Mouse (Mus musculus): Measurements from ENCODE around the gene Marveld2. TPM values are rescaled to one million over a fixed set of nuclear protein-coding genes. Genes with fewer than 3 reads are reported as not detected.
A peak's percentile ranks its signal among the peaks of the same experiment; 100 is the strongest.

Marveld2 gene
- polyA plus RNA-seq, 1 experiment from 2014 or later, result 12.0 TPM

DNA sequence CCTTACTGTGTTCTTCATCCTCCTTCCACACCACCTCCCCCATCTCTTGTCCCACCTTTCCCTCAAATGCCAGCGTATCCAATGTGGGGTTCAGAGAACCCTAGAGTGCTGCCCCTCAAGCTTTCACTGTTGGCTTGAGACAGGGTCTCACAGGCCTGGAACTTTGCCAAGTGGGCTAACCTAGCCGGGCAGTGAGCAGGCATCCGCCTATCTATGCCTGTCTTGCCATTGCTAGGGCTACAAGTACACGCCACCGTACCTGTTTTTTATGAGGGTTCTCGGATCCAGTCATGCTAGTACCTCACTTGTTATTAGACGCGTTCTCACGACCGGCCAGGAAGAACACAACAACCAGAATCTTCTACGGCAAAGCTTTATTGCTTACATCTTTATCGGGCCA, 28.1 kb downstream of the Marveld2 start:
- no peak for ATAC-seq (ENCODE audit: low read depth)
- no peak overlapping the region for H3K4me2 ChIP-seq (ENCODE audit: low read depth, low read length)
- no peaks in the 10 kb centered on the region for H3K27me3 ChIP-seq (ENCODE audit: control insufficient read depth, insufficient read depth, low read depth, low read length)
- H3K9me3 ChIP-seq (ENCODE audit: control insufficient read depth, low read length), result no peaks in the 10 kb centered on the region
- H3K4me3 ChIP-seq (ENCODE audit: low read length), result no peak overlapping the region
- H3K4me1 ChIP-seq (replicated peaks; ENCODE audit: control insufficient read depth, insufficient read depth, low read length), result no peaks in the 10 kb centered on the region
- 80% methylated on average over 11 of the region's 12 CpGs for WGBS
- H3K9ac ChIP-seq (ENCODE audit: low read length), result no peak overlapping the region
- no peaks in the 10 kb centered on the region for H3K36me3 ChIP-seq (ENCODE audit: control insufficient read depth, insufficient read depth, low read length)
- no peak overlapping the region for H3K27ac ChIP-seq (ENCODE audit: low read length)

DNA sequence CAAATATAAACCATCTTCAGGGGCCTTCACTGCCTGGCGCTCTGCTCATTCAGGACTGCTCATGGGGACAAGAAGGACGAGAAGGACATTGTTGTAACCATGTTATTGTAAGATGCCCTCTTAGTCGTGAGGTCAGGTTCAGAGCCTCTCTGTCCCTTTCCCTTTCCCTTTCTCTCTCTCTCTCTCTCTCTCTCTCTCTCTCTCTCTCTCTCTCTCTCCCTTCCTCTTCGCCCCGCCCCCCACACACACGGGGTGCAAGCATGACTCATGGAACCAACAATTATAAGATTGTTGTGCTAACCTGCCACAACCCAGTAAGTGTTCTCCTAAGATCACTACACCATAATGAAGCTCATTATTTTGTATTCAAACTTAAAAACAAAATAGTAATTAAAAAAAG, 34.6 kb downstream of the Marveld2 start:
- WGBS, result 31% methylated on average over 6 of the region's 6 CpGs
- Histone ChIP-seq H3K27ac (ENCODE audit: low read length) (no peak overlapping the region), H3K4me2 (ENCODE audit: low read depth, low read length) (no peak overlapping the region), H3K4me3 (ENCODE audit: low read length) (no peak overlapping the region), H3K36me3 (ENCODE audit: control insufficient read depth, insufficient read depth, low read length) (no peaks in the 10 kb centered on the region), H3K9me3 (ENCODE audit: control insufficient read depth, low read length) (no peaks in the 10 kb centered on the region), H3K4me1 (replicated peaks; ENCODE audit: control insufficient read depth, insufficient read depth, low read length) (peaks cover 3% of the 10 kb centered on the region; the same call in 1 of the 2 replicates), H3K9ac (ENCODE audit: low read length) (no peak overlapping the region), H3K27me3 (ENCODE audit: control insufficient read depth, insufficient read depth, low read depth, low read length) (no peaks in the 10 kb centered on the region)
- no peak for ATAC-seq (ENCODE audit: low read depth)

DNA sequence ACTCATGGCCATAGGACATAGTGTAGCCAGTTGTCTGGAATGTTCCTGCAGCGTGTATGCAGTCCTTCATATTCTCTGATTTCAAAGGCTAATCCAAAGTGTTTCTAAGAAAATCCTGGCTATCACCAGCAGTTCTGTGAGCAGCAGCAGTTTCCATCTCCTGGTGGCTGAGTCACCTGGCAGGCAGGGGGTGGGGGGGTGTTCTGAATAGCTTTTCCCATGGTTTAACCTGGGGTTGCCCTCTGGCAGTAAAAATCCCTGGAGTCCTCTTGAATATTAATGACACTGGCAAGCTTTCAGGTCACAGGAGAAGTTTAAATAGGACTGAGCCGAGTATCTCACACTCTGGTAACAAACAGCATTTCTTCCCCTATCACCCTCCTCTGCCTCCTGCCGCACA, 35.1 kb downstream of the Marveld2 start:
- no peak for ATAC-seq (ENCODE audit: low read depth)
- no peak overlapping the region for H3K9ac ChIP-seq (ENCODE audit: low read length)
- WGBS, result 14% methylated on average over 3 of the region's 3 CpGs
- no peaks in the 10 kb centered on the region for H3K27me3 ChIP-seq (ENCODE audit: control insufficient read depth, insufficient read depth, low read depth, low read length)
- H3K9me3 ChIP-seq (ENCODE audit: control insufficient read depth, low read length), result no peaks in the 10 kb centered on the region
- no peak overlapping the region for H3K4me3 ChIP-seq (ENCODE audit: low read length)
- no peak overlapping the region for H3K27ac ChIP-seq (ENCODE audit: low read length)
- peaks cover 3% of the 10 kb centered on the region; the same call in 1 of the 2 replicates for H3K4me1 ChIP-seq (replicated peaks; ENCODE audit: control insufficient read depth, insufficient read depth, low read length)
- H3K36me3 ChIP-seq (ENCODE audit: control insufficient read depth, insufficient read depth, low read length), result no peaks in the 10 kb centered on the region
- no peak overlapping the region for H3K4me2 ChIP-seq (ENCODE audit: low read depth, low read length)

DNA sequence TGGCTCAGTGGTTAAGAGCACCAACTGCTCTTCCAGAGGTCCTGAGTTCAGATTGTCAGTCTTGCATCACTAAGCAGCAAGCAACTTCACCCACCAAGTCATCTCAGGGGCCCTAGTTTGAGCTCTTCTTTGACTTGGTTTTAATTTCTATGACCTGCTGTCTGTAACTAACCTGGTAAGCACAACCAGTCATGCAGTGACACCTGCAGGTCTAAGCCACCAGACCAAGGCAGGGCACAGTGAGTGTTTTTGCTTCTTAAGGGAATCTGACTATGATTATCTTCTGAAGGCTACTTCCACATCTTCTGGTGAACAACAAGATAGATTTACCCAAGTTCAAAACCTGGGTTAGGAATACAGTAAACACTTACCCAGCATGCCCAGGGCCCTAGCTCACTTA, 36.8 kb downstream of the Marveld2 start:
- Histone ChIP-seq H3K9me3 (ENCODE audit: control insufficient read depth, low read length) (no peaks in the 10 kb centered on the region), H3K9ac (ENCODE audit: low read length) (no peak overlapping the region), H3K4me3 (ENCODE audit: low read length) (no peak overlapping the region), H3K4me2 (ENCODE audit: low read depth, low read length) (no peak overlapping the region), H3K27ac (ENCODE audit: low read length) (no peak overlapping the region), H3K4me1 (replicated peaks; ENCODE audit: control insufficient read depth, insufficient read depth, low read length) (peaks cover 3% of the 10 kb centered on the region; the same call in 1 of the 2 replicates), H3K36me3 (ENCODE audit: control insufficient read depth, insufficient read depth, low read length) (no peaks in the 10 kb centered on the region), H3K27me3 (ENCODE audit: control insufficient read depth, insufficient read depth, low read depth, low read length) (no peaks in the 10 kb centered on the region)
- no peak for ATAC-seq (ENCODE audit: low read depth)

GRCm38 (mm10) chr13:100579220-100579619, 37.6 kb downstream of the Marveld2 start:
- no peaks in the 10 kb centered on the region for H3K36me3 ChIP-seq (ENCODE audit: control insufficient read depth, insufficient read depth, low read length)
- 45% methylated on average over 3 of the region's 3 CpGs for WGBS
- no peak for ATAC-seq (ENCODE audit: low read depth)
- H3K9ac ChIP-seq (ENCODE audit: low read length), result no peak overlapping the region
- peaks cover 3% of the 10 kb centered on the region; the same call in 1 of the 2 replicates for H3K4me1 ChIP-seq (replicated peaks; ENCODE audit: control insufficient read depth, insufficient read depth, low read length)
- H3K27ac ChIP-seq (ENCODE audit: low read length), result no peak overlapping the region
- no peak overlapping the region for H3K4me3 ChIP-seq (ENCODE audit: low read length)
- no peak overlapping the region for H3K4me2 ChIP-seq (ENCODE audit: low read depth, low read length)
- no peaks in the 10 kb centered on the region for H3K9me3 ChIP-seq (ENCODE audit: control insufficient read depth, low read length)
- H3K27me3 ChIP-seq (ENCODE audit: control insufficient read depth, insufficient read depth, low read depth, low read length), result no peaks in the 10 kb centered on the region

DNA sequence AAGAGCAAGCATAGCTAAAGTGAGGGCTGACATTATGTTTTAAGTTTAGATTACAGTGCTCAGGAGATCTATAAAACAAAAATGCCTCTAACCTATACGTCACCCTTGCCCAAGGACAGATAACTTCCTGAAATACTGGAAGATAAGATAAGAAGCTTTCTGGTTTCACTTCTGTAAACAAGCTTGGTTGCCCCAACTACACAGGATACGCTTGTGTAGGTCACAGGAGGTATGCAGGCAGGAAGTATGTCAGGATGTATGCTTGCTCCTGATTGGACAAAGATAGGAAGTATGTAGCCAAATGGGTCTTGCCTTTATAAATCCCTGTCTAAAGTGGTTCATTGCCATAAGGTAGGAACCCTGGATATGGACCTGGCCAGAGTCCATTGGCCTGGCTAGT, 40.8 kb downstream of the Marveld2 start:
- Histone ChIP-seq H3K4me2 (ENCODE audit: low read depth, low read length) (no peak overlapping the region), H3K9me3 (ENCODE audit: control insufficient read depth, low read length) (no peaks in the 10 kb centered on the region), H3K9ac (ENCODE audit: low read length) (no peak overlapping the region), H3K27ac (ENCODE audit: low read length) (no peak overlapping the region), H3K4me3 (ENCODE audit: low read length) (no peak overlapping the region), H3K36me3 (ENCODE audit: control insufficient read depth, insufficient read depth, low read length) (no peaks in the 10 kb centered on the region), H3K27me3 (ENCODE audit: control insufficient read depth, insufficient read depth, low read depth, low read length) (no peaks in the 10 kb centered on the region), H3K4me1 (replicated peaks; ENCODE audit: control insufficient read depth, insufficient read depth, low read length) (no peaks in the 10 kb centered on the region)
- 30% methylated on average over 2 of the region's 2 CpGs for WGBS
- peak; percentile 74; the same call in 1 of the 2 replicates for ATAC-seq (ENCODE audit: low read depth)

GRCm38 (mm10) chr13:100570713-100571112, 46.1 kb downstream of the Marveld2 start:
- H3K27ac ChIP-seq (ENCODE audit: low read length), result no peak overlapping the region
- 53% methylated on average over 2 of the region's 2 CpGs for WGBS
- no peak for ATAC-seq (ENCODE audit: low read depth)
- H3K4me2 ChIP-seq (ENCODE audit: low read depth, low read length), result no peak overlapping the region
- H3K36me3 ChIP-seq (ENCODE audit: control insufficient read depth, insufficient read depth, low read length), result no peaks in the 10 kb centered on the region
- no peak overlapping the region for H3K4me3 ChIP-seq (ENCODE audit: low read length)
- no peaks in the 10 kb centered on the region for H3K27me3 ChIP-seq (ENCODE audit: control insufficient read depth, insufficient read depth, low read depth, low read length)
- H3K4me1 ChIP-seq (replicated peaks; ENCODE audit: control insufficient read depth, insufficient read depth, low read length), result no peaks in the 10 kb centered on the region
- H3K9me3 ChIP-seq (ENCODE audit: control insufficient read depth, low read length), result no peaks in the 10 kb centered on the region
- no peak overlapping the region for H3K9ac ChIP-seq (ENCODE audit: low read length)

- H3K27ac ChIP-seq (ENCODE audit: low read length), result no peak overlapping the region
- 97% methylated on average over 1 of the region's 1 CpGs for WGBS
- no peak overlapping the region for H3K4me2 ChIP-seq (ENCODE audit: low read depth, low read length)
- H3K36me3 ChIP-seq (ENCODE audit: control insufficient read depth, insufficient read depth, low read length), result no peaks in the 10 kb centered on the region
- no peaks in the 10 kb centered on the region for H3K4me1 ChIP-seq (replicated peaks; ENCODE audit: control insufficient read depth, insufficient read depth, low read length)
- ATAC-seq (ENCODE audit: low read depth), result no peak
- H3K9ac ChIP-seq (ENCODE audit: low read length), result no peak overlapping the region
- no peak overlapping the region for H3K4me3 ChIP-seq (ENCODE audit: low read length)
- no peaks in the 10 kb centered on the region for H3K9me3 ChIP-seq (ENCODE audit: control insufficient read depth, low read length)
- no peaks in the 10 kb centered on the region for H3K27me3 ChIP-seq (ENCODE audit: control insufficient read depth, insufficient read depth, low read depth, low read length)
These were observed 48.4 kb downstream of the Marveld2 start for GRCm38 (mm10) chr13:100568359-100568758.

DNA sequence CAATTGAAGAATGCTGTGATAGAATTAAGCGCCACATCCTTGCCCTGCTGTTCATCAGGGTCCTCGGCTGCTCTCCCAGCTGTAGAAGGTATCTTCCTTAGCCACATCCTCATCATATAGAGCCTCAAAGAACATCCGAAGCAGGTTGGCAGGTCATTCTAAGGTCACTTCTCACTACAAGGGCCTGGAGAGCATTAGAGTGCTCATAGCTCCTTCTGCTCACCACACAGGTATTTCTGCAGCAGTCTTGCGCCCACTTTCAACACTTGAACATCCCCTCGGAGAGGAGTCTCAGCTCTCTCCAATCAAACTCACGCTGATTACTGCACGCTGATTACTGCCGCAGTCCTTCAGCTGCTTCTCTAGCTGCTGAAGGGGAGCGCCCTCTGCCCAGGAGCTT, 57.3 kb downstream of the Marveld2 start:
- Histone ChIP-seq H3K9me3 (ENCODE audit: control insufficient read depth, low read length) (no peaks in the 10 kb centered on the region), H3K27ac (ENCODE audit: low read length) (no peak overlapping the region), H3K4me2 (ENCODE audit: low read depth, low read length) (no peak overlapping the region), H3K27me3 (ENCODE audit: control insufficient read depth, insufficient read depth, low read depth, low read length) (no peaks in the 10 kb centered on the region), H3K36me3 (ENCODE audit: control insufficient read depth, insufficient read depth, low read length) (no peaks in the 10 kb centered on the region), H3K9ac (ENCODE audit: low read length) (no peak overlapping the region), H3K4me3 (ENCODE audit: low read length) (no peak overlapping the region), H3K4me1 (replicated peaks; ENCODE audit: control insufficient read depth, insufficient read depth, low read length) (no peaks in the 10 kb centered on the region)
- ATAC-seq (ENCODE audit: low read depth), result no peak
- 57% methylated on average over 9 of the region's 9 CpGs for WGBS

- Histone ChIP-seq H3K9me3 (ENCODE audit: control insufficient read depth, low read length) (no peaks in the 10 kb centered on the region), H3K27me3 (ENCODE audit: control insufficient read depth, insufficient read depth, low read depth, low read length) (peaks cover 8% of the 10 kb centered on the region), H3K4me2 (ENCODE audit: low read depth, low read length) (no peak overlapping the region), H3K36me3 (ENCODE audit: control insufficient read depth, insufficient read depth, low read length) (no peaks in the 10 kb centered on the region), H3K27ac (ENCODE audit: low read length) (no peak overlapping the region), H3K4me1 (replicated peaks; ENCODE audit: control insufficient read depth, insufficient read depth, low read length) (no peaks in the 10 kb centered on the region; the same call in 1 of the 2 replicates), H3K4me3 (ENCODE audit: low read length) (no peak overlapping the region), H3K9ac (ENCODE audit: low read length) (no peak overlapping the region)
- ATAC-seq (ENCODE audit: low read depth), result no peak
- WGBS, result 48% methylated on average over 4 of the region's 4 CpGs
These were observed 59.8 kb downstream of the Marveld2 start for GRCm38 (mm10) chr13:100557011-100557410.
